Mouse (Mus musculus) C2C12 (cell line): Measurements from ENCODE around the gene Pigl. TPM values are rescaled to one million over a fixed set of nuclear protein-coding genes. Genes with fewer than 3 reads are reported as not detected.
"Not testable (repeated sequence)": the region's sequence is repeated elsewhere in the genome, so short reads cannot be mapped to it uniquely, and the experiment has no call there.

Experiments
- H3K27me3 ChIP-seq: one replicate; pipeline ENCODE4 v1.6.1; 2011; ENCODE audit not compliant: control insufficient read depth, insufficient read depth, insufficient read length
- H3K36me3 ChIP-seq: one replicate; pipeline ENCODE4 v1.6.1; 2011; ENCODE audit not compliant: control insufficient read depth, insufficient read depth
- H3K4me3 ChIP-seq: one replicate; pipeline ENCODE4 v1.5.1; 2011; ENCODE audit warnings: mild to moderate bottlenecking, control low read depth; ENCODE audit not compliant: poor library complexity, insufficient read depth, severe bottlenecking
- H3K79me2 ChIP-seq: one replicate; pipeline ENCODE4 v1.6.1; 2011; ENCODE audit not compliant: control insufficient read depth, insufficient read depth
- H3K79me3 ChIP-seq: one replicate; pipeline ENCODE4 v1.6.1; 2011; ENCODE audit warnings: low read depth, control low read depth
- H3ac ChIP-seq: one replicate; pipeline ENCODE3; 2011; ENCODE audit warnings: low read depth; ENCODE audit not compliant: control insufficient read depth, insufficient read length
- CEBPB ChIP-seq: IDR thresholded peaks from one replicate; pipeline ENCODE4 v1.6.1; 2011; ENCODE audit warnings: low read depth, mild to moderate bottlenecking, control low read depth, moderate library complexity
- CTCF ChIP-seq: IDR thresholded peaks from one replicate; pipeline ENCODE4 v1.5.1; 2011; ENCODE audit not compliant: control insufficient read depth, insufficient read depth, insufficient read length
- FOSL1 ChIP-seq: IDR thresholded peaks from one replicate; pipeline ENCODE4 v1.8.0; 2011; ENCODE audit warnings: mild to moderate bottlenecking, low read length; ENCODE audit not compliant: poor library complexity, insufficient read depth, severe bottlenecking
- MAX ChIP-seq: IDR thresholded peaks from one replicate; pipeline ENCODE4 v1.6.1; 2011; ENCODE audit warnings: mild to moderate bottlenecking, control low read depth
- MYOD1 ChIP-seq: IDR thresholded peaks from one replicate; pipeline ENCODE4 v1.6.1; 2011; ENCODE audit warnings: low read depth; ENCODE audit not compliant: control insufficient read depth, insufficient read length
- MYOG ChIP-seq: IDR thresholded peaks from one replicate; pipeline ENCODE4 v1.6.1; 2011; ENCODE audit not compliant: control insufficient read depth, insufficient read length; ENCODE audit errors: extremely low read depth
- USF1 ChIP-seq: IDR thresholded peaks from one replicate; pipeline ENCODE4 v1.6.1; 2011; ENCODE audit warnings: low read depth, mild to moderate bottlenecking, control low read depth, moderate library complexity
- polyA plus RNA-seq: library from polyadenylated mRNA; unstranded; fragments of >200 nt; fragmentation: generic; extraction: Trizol; gene quantifications from one replicate; pipeline ENCODE4 v1.2.1, GENCODE M21; 2012; ENCODE audit warnings: missing spikeins

The Pigl gene
- polyA plus RNA-seq, 1 experiment, result 4.5 TPM

DNA sequence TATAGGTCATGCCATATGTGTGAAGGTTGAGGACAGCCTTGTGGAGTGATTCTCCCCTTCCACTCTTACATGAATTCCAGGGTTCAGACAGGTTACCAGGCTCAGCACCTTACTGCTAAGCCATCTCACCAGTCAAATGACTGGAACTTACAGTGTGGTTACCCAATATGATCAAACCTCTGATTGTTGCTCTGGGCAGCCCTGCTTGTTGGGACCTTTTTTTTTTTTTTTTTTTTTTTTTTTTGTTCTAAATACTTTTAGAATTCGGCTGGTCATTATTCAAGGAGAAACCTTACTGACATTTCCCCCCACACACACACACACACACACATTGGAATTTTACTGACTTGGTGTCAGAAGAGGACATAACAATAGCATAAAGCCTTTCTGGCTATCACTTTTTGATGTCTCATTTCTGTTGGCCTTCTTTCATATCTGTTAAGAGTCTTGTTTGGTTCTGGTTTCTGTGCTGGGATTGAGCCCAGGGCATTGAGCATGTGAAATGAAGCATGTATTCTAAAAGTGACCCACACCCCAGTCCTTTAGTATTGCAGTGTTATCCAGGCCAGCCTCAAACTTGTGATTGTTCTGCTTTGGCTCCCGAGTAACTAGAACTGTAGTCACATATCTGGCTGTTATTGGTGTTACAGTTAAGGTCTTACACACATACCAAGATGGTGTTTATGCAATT lies 5.1 kb downstream of the Pigl start:
- no peak overlapping the region for H3ac ChIP-seq
- peaks cover 26% of the 10 kb centered on the region for H3K79me2 ChIP-seq
- H3K27me3 ChIP-seq, result no peaks in the 10 kb centered on the region
- H3K36me3 ChIP-seq, result no peaks in the 10 kb centered on the region
- H3K79me3 ChIP-seq, result peaks cover 20% of the 10 kb centered on the region
- no peak for TF ChIP-seq USF1
- no peak for TF ChIP-seq CTCF
- no peak for TF ChIP-seq MYOG
- TF ChIP-seq MAX, result no peak
- TF ChIP-seq CEBPB, result no peak
- TF ChIP-seq FOSL1, result no peak
- no peak for TF ChIP-seq MYOD1
- no peak overlapping the region for H3K4me3 ChIP-seq

DNA sequence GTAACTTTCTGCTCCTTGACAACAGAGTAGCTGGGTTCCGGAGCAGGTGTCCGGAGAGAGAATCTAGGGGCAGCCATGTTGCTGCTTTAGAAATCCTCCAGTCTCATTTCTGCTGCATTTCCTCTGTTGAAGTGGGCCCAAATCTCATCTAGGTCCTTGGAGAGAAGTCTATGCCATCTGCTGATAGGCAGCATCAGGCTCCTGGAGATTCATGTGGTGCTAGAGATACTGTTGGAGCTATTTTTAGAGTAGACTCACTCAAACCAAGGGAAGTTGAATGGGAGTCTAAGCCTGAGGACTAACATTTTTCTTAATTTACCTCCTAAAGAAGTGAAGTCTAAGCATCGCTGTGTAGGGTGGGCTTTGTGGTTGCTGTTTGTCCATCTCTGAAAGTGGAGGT lies 6.4 kb downstream of the Pigl start:
- no peak for TF ChIP-seq FOSL1
- no peak for TF ChIP-seq CEBPB
- TF ChIP-seq USF1, result no peak
- TF ChIP-seq MYOD1, result no peak
- TF ChIP-seq MAX, result no peak
- TF ChIP-seq MYOG, result no peak
- TF ChIP-seq CTCF, result no peak
- Histone ChIP-seq H3K36me3 (no peaks in the 10 kb centered on the region), H3K27me3 (no peaks in the 10 kb centered on the region), H3ac (no peak overlapping the region), H3K79me3 (peaks cover 9% of the 10 kb centered on the region), H3K4me3 (no peak overlapping the region), H3K79me2 (peaks cover 13% of the 10 kb centered on the region)

DNA sequence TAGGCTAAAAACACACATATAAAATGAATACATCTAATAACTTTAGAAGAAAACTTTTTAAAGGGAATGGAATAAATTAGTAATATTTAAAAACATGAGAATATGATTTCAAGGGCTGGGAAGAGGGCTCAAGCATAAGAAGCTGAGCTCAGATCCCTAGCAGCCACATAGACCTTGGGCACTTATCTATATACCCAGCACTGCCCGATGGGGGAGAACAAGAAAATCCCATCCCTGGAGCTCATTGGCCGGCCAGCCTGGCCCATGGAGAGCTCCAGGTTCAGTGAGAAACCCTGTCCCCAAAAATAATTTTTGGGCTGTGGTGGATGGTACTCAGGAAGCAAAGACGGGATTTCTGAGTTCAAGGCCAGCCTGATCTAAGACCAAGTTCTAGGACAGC lies 7.6 kb downstream of the Pigl start:
- Histone ChIP-seq H3K79me3 (peaks cover 2% of the 10 kb centered on the region), H3K36me3 (no peaks in the 10 kb centered on the region), H3K4me3 (no peak overlapping the region), H3ac (no peak overlapping the region), H3K79me2 (peaks cover 4% of the 10 kb centered on the region), H3K27me3 (no peaks in the 10 kb centered on the region)
- TF ChIP-seq CEBPB (no peak), USF1 (no peak), FOSL1 (no peak), MAX (no peak), MYOD1 (no peak), CTCF (no peak), MYOG (no peak)

DNA sequence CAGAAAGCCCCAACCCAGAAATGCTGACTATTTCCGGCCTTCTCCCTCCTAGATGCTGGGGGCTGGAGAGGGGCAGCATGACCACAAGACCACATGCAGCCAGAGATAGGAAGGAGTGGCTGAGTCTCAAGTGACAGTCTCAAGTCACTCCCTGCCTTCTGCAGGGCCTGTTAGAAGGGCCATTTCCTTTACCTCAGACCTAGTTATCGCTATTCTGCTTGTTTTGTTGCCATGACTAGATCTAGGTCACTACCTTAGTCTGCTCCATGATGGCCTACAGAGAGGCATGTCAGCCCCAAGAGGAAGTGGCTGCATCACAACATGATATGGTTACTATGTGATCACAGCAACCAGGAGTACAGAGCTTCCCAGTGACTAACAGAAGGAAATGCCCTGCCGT lies 8.3 kb downstream of the Pigl start:
- H3K79me2 ChIP-seq, result peaks cover 4% of the 10 kb centered on the region

DNA sequence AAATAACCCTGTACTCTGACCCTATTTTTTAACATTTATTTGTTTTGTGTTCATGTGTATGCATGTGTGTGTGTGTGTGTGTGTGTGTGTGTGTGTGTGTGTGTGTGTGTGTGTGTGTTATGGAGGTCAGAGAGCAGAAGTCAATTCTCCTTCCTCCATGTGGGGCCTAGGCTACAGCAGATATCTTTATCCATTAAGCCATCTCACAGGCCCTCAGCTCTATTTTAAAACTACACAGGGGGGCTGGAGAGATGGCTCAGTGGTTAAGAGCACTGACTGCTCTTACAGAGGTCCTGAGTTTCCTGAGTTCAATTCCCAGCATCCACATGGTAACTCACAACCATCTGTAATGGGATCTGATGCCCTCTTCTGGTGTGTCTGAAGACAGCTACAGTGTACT lies 9.0 kb downstream of the Pigl start:
- H3ac ChIP-seq, H3K79me3 ChIP-seq, H3K27me3 ChIP-seq, H3K79me2 ChIP-seq, H3K36me3 ChIP-seq, H3K4me3 ChIP-seq: not testable (repeated sequence)

More for the DNA sequence above, 8.3 kb downstream of the Pigl start:
- peaks cover 1% of the 10 kb centered on the region for H3K79me3 ChIP-seq
- no peak overlapping the region for H3ac ChIP-seq
- no peaks in the 10 kb centered on the region for H3K36me3 ChIP-seq
- TF ChIP-seq MAX (no peak), CEBPB (no peak), USF1 (no peak), FOSL1 (no peak), MYOG (no peak), MYOD1 (no peak), CTCF (no peak)
- H3K27me3 ChIP-seq, result no peaks in the 10 kb centered on the region
- H3K4me3 ChIP-seq, result no peak overlapping the region

DNA sequence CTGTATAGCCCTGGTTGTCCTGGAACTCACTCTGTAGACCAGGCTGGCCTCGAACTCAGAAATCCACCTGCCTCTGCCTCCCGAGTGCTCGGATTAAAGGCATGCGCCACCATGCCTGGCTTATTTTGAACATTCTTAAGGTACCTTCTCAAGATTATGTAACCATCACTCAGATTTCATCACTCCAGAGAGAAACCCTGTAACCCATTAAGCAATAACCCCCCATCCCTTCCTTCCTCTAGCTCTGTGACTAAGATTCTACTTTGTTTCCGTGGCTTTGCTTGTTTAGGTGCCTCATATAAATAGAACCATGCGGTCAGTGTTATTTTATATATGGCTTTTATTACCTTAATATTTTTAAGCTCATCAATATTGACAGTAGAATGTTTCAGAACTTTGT lies 12.2 kb downstream of the Pigl start:
- H3K79me3 ChIP-seq, result no peaks in the 10 kb centered on the region
- no peak overlapping the region for H3K4me3 ChIP-seq
- H3K79me2 ChIP-seq, result no peaks in the 10 kb centered on the region
- TF ChIP-seq CTCF, result no peak
- TF ChIP-seq CEBPB, result peak; percentile 36
- TF ChIP-seq MAX, result no peak
- H3K27me3 ChIP-seq, result no peaks in the 10 kb centered on the region
- no peak overlapping the region for H3ac ChIP-seq
- no peaks in the 10 kb centered on the region for H3K36me3 ChIP-seq
